Mouse (Mus musculus) G1E (cell line): ENCODE measurements around the gene Nipa1.

Source experiments
- CTCF ChIP-seq: IDR thresholded peaks from 2 replicates; pipeline ENCODE4 v1.5.1; 2012; ENCODE audit warnings: low read depth, low read length, inconsistent platforms, mixed read lengths
- GATA1 ChIP-seq: IDR thresholded peaks from 2 replicates; pipeline ENCODE4 v1.6.1; 2012; ENCODE audit warnings: borderline replicate concordance, low read length, inconsistent platforms, mixed read lengths
- GATA2 ChIP-seq: IDR thresholded peaks from 2 replicates; pipeline ENCODE4 v1.6.1; 2012; ENCODE audit warnings: low read depth, low read length, inconsistent platforms, borderline replicate concordance
- POLR2AphosphoS5 ChIP-seq: IDR thresholded peaks from 2 replicates; pipeline ENCODE4 v1.6.1; 2012; ENCODE audit warnings: low read depth, low read length, inconsistent platforms; ENCODE audit not compliant: insufficient replicate concordance
- TAL1 ChIP-seq: conservative IDR thresholded peaks from 2 replicates; pipeline ENCODE4 v1.6.1; 2012; ENCODE audit warnings: low read depth, low read length, inconsistent platforms, mixed read lengths

DNA sequence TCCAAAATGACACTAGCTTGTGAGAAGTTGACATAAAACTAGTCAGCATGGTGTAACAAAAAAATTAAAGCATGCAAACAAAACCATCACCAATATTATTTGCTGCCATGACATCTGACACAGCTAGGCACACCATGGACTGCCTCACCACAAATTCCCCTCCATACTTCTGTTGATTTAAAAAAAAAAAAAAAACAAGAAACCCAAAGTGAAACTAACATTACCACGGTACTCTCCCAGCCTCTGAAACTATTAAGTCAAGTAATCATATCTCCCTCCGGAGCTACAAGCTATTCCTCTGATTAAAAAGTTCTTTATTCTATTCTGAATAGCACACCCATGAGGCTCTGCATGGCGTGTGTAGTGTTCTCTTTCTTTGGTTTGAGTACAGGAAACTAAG lies 62.6 kb downstream of the Nipa1 start:
- TF ChIP-seq CTCF, result no peak
- TF ChIP-seq TAL1, result no peak
- no peak for TF ChIP-seq GATA1
- no peak for TF ChIP-seq GATA2
- no peak for TF ChIP-seq POLR2AphosphoS5
